Mouse (Mus musculus) lung, adult 18-20 months (tissue): Measurements from ENCODE around the gene Skor1.

ENCODE experiments used
- DNase-seq, 2 experiments: peaks; one replicate each; pipeline ENCODE4 v3.0.0; 2022; ENCODE audit warnings: mixed read lengths in 2 of 2

Skor1 gene

GRCm38 (mm10) chr9:63147786-63148409, 863 bp downstream of the Skor1 start:
- no peak for DNase-seq

GRCm38 (mm10) chr9:63147296-63147695, 1.5 kb downstream of the Skor1 start:
- no peak for DNase-seq

- DNase-seq: no peak
Observed at GRCm38 (mm10) chr9:63146856-63147274, 1.9 kb downstream of the Skor1 start.

GRCm38 (mm10) chr9:63146126-63146855, 2.5 kb downstream of the Skor1 start:
- no peak for DNase-seq

GRCm38 (mm10) chr9:63145249-63146125, 3.3 kb downstream of the Skor1 start:
- no peak for DNase-seq

- no peak for DNase-seq
Observed at GRCm38 (mm10) chr9:63144502-63145248, 4.1 kb downstream of the Skor1 start.

GRCm38 (mm10) chr9:63143641-63144501, 4.9 kb downstream of the Skor1 start:
- DNase-seq: no peak

GRCm38 (mm10) chr9:63143227-63143626, 5.5 kb downstream of the Skor1 start:
- DNase-seq: no peak

GRCm38 (mm10) chr9:63142335-63143036, 6.3 kb downstream of the Skor1 start:
- DNase-seq: no peak

- DNase-seq: no peak
Observed at GRCm38 (mm10) chr9:63141641-63142334, 7.0 kb downstream of the Skor1 start.

- DNase-seq: no peak
Observed at GRCm38 (mm10) chr9:63140211-63140610, 8.6 kb downstream of the Skor1 start.

GRCm38 (mm10) chr9:63139661-63140060, 9.1 kb downstream of the Skor1 start:
- DNase-seq: no peak

- peak in 1 of 2 experiments; percentile 9 for DNase-seq
Observed at GRCm38 (mm10) chr9:63138481-63138967, 10.2 kb downstream of the Skor1 start.

GRCm38 (mm10) chr9:63137615-63137915, 11.2 kb downstream of the Skor1 start:
- no peak for DNase-seq

- DNase-seq: no peak
Observed at GRCm38 (mm10) chr9:63136756-63137614, 11.8 kb downstream of the Skor1 start.

- DNase-seq: no peak
Observed at GRCm38 (mm10) chr9:63136241-63136640, 12.5 kb downstream of the Skor1 start.

GRCm38 (mm10) chr9:63135801-63136200, 13.0 kb downstream of the Skor1 start:
- DNase-seq: peak; percentile 47 to 52

GRCm38 (mm10) chr9:63135356-63135755, 13.4 kb downstream of the Skor1 start:
- no peak for DNase-seq

GRCm38 (mm10) chr9:63133659-63134058, 15.1 kb downstream of the Skor1 start:
- no peak for DNase-seq
